Mouse (Mus musculus): ENCODE data around the gene Lrrtm3. TPM values are rescaled to one million over a fixed set of nuclear protein-coding genes. Genes with fewer than 3 reads are reported as not detected.

The Lrrtm3 gene
- total RNA-seq, 2 experiments from 2014 or later: 73.1 to 75.5 TPM

GRCm38 (mm10) chr10:64086567-64087391, 3.3 kb downstream of the Lrrtm3 start:
- H3K4me3 ChIP-seq: peak overlapping the region; percentile 67
- TF ChIP-seq CTCF (IDR thresholded peaks at IDR 0.05): no peak
- no peak for DNase-seq (ENCODE audit: extremely low spot score in 1 of 2, low spot score in 2 of 2)
- H3K27ac ChIP-seq: peak overlapping the region; percentile 83
- intact Hi-C loops (cut with DNase I): loop anchor here (5.0 to 10.0 kb wide), 7 partner anchors 131 to 1128 kb away; partner anchors contain the start of gene Gm7075

- peak overlapping the region; percentile 67 for H3K4me3 ChIP-seq
- H3K27ac ChIP-seq: peak overlapping the region; percentile 83
- TF ChIP-seq CTCF (IDR thresholded peaks at IDR 0.05): no peak
- DNase-seq (ENCODE audit: extremely low spot score in 1 of 2, low spot score in 2 of 2): no peak
- intact Hi-C loops (cut with DNase I): loop anchor here (5.0 to 10.0 kb wide), 7 partner anchors 131 to 1129 kb away; partner anchors contain the start of gene Gm7075
These were observed 3.9 kb downstream of the Lrrtm3 start for GRCm38 (mm10) chr10:64086183-64086566.

- peak; percentile 100 for TF ChIP-seq CTCF (IDR thresholded peaks at IDR 0.05)
- DNase-seq (ENCODE audit: extremely low spot score in 1 of 2, low spot score in 2 of 2): no peak
- Histone ChIP-seq H3K27ac (peak overlapping the region; percentile 24; the same call in 1 of the 2 replicates), H3K4me3 (peak overlapping the region; percentile 67)
- intact Hi-C loops (cut with DNase I): loop anchor here (2.0 to 10.0 kb wide), 6 partner anchors 192 to 1684 kb away; partner anchors contain the start of gene Gm7075
These were observed 5.6 kb downstream of the Lrrtm3 start for GRCm38 (mm10) chr10:64084465-64084864.

- H3K4me3 ChIP-seq: peak overlapping the region; percentile 67
- H3K27ac ChIP-seq: peak overlapping the region; percentile 45
- TF ChIP-seq CTCF (IDR thresholded peaks at IDR 0.05): no peak
- intact Hi-C loops (cut with DNase I): loop anchor here (2.0 to 10.0 kb wide), 6 partner anchors 193 to 1685 kb away; partner anchors contain the start of gene Gm7075
- DNase-seq (ENCODE audit: extremely low spot score in 1 of 2, low spot score in 2 of 2): peak in 1 of 2 experiments; percentile 26
These were observed 6.3 kb downstream of the Lrrtm3 start for GRCm38 (mm10) chr10:64083813-64084212.

GRCm38 (mm10) chr10:64082345-64082744, 7.7 kb downstream of the Lrrtm3 start:
- Histone ChIP-seq H3K27ac (no peak overlapping the region), H3K4me3 (no peak overlapping the region)
- no peak for DNase-seq (ENCODE audit: extremely low spot score in 1 of 2, low spot score in 2 of 2)
- intact Hi-C loops (cut with DNase I): loop anchor here (10.0 kb wide), 3 partner anchors 502 to 1132 kb away; partner anchors contain the start of gene Gm7075
- no peak for TF ChIP-seq CTCF (IDR thresholded peaks at IDR 0.05)

- intact Hi-C loops (cut with DNase I): no loop called here
- TF ChIP-seq CTCF (IDR thresholded peaks at IDR 0.05): no peak
- Histone ChIP-seq H3K4me3 (peak overlapping the region; percentile 13; the same call in 1 of the 2 replicates), H3K27ac (peak overlapping the region; percentile 65; the same call in 1 of the 2 replicates)
- no peak for DNase-seq (ENCODE audit: extremely low spot score in 1 of 2, low spot score in 2 of 2)
These were observed 13.5 kb downstream of the Lrrtm3 start for GRCm38 (mm10) chr10:64076410-64077052.

GRCm38 (mm10) chr10:64075944-64076343, 14.1 kb downstream of the Lrrtm3 start:
- peak overlapping the region; percentile 13; the same call in 1 of the 2 replicates for H3K4me3 ChIP-seq
- intact Hi-C loops (cut with DNase I): no loop called here
- peak; percentile 67 to 69 for DNase-seq (ENCODE audit: extremely low spot score in 1 of 2, low spot score in 2 of 2)
- TF ChIP-seq CTCF (IDR thresholded peaks at IDR 0.05): no peak
- peak overlapping the region; percentile 65; the same call in 1 of the 2 replicates for H3K27ac ChIP-seq

GRCm38 (mm10) chr10:64063704-64064103, 26.4 kb downstream of the Lrrtm3 start:
- intact Hi-C loops (cut with DNase I): no loop called here
- TF ChIP-seq CTCF (IDR thresholded peaks at IDR 0.05): no peak

GRCm38 (mm10) chr10:64049946-64050345, 40.1 kb downstream of the Lrrtm3 start:
- intact Hi-C loops (cut with DNase I): loop anchor here (10.0 kb wide), 1 partner anchor 335 kb away; no protein-coding TSS in a partner anchor
- no peak for DNase-seq (ENCODE audit: extremely low spot score in 1 of 2, low spot score in 2 of 2)
- TF ChIP-seq CTCF (IDR thresholded peaks at IDR 0.05): no peak

More at GRCm38 (mm10) chr10:64063704-64064103, 26.4 kb downstream of the Lrrtm3 start:
- Histone ChIP-seq H3K4me3 (no peak overlapping the region), H3K27ac (no peak overlapping the region)
- DNase-seq (ENCODE audit: extremely low spot score in 1 of 2, low spot score in 2 of 2): no peak

GRCm38 (mm10) chr10:64049151-64049550, 40.9 kb downstream of the Lrrtm3 start:
- DNase-seq (ENCODE audit: extremely low spot score in 1 of 2, low spot score in 2 of 2): no peak
- no peak for TF ChIP-seq CTCF (IDR thresholded peaks at IDR 0.05)
- Histone ChIP-seq H3K27ac (peak overlapping the region; percentile 30; the same call in 1 of the 2 replicates), H3K4me3 (no peak overlapping the region)
- intact Hi-C loops (cut with DNase I): loop anchor here (10.0 kb wide), 1 partner anchor 334 kb away; no protein-coding TSS in a partner anchor

More at GRCm38 (mm10) chr10:64049946-64050345, 40.1 kb downstream of the Lrrtm3 start:
- H3K27ac ChIP-seq: peak overlapping the region; percentile 26; the same call in 1 of the 2 replicates
- H3K4me3 ChIP-seq: no peak overlapping the region

- DNase-seq (ENCODE audit: extremely low spot score in 1 of 2, low spot score in 2 of 2): no peak
- Histone ChIP-seq H3K4me3 (no peak overlapping the region), H3K27ac (peak overlapping the region; percentile 66; the same call in 1 of the 2 replicates)
- TF ChIP-seq CTCF (IDR thresholded peaks at IDR 0.05): no peak
- intact Hi-C loops (cut with DNase I): loop anchor here (10.0 kb wide), 1 partner anchor 327 kb away; no protein-coding TSS in a partner anchor
These were observed 48.2 kb downstream of the Lrrtm3 start for GRCm38 (mm10) chr10:64041892-64042291.

All from left cerebral cortex, adult 2 months (tissue).